Mouse (Mus musculus): ENCODE measurements around the gene Rhbdd2.

DNA sequence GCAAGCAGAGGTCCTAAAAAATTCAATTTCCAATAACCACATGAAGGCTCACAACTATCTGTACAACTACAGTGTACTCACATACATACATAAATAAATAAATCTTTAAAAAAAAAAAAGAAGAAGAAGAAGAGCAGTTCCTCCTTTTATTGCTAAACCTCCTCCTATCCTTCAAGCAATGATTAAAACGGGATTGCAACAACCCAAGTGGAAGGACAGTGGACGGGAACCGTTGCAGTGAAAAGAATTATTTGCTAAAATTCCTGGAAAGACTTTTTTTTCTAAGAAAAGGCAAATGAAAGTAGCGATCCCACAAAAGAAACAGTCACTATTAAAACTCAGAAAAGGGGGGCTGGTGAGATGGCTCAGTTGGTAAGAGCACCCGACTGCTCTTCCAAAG, 34.5 kb downstream of the Rhbdd2 start:
- TF ChIP-seq GATA1 (IDR thresholded peaks at IDR 0.05; ENCODE audit: low read length) (no peak), TAL1 (IDR thresholded peaks at IDR 0.05; ENCODE audit: low read length) (no peak)

Data from erythroblast, embryonic 14.5 days (primary cell).